Comparison of ENCODE assay signal across 25 mouse cellular contexts in genomic region chr15:81830530-81830929, GRCm38 (mm10). TPM values are rescaled to one million over a fixed set of nuclear protein-coding genes. Genes with fewer than 3 reads are reported as not detected.
A peak's percentile ranks its signal among the peaks of the same experiment; 100 is the strongest.
DNase-seq lines count a peak whose midpoint lies in the region; ATAC-seq and TF ChIP-seq lines count a peak whose summit lies in the region.
"Had no signal": no experiment of that assay in that cellular context is flagged by ENCODE, and none has a peak within 500 bp of the region (broad histone marks: within the 10 kb centered on the region; RNA-seq: fewer than 3 reads in every experiment).

No protein-coding gene starts in this region.

- TF ChIP-seq POLR2A in cerebellum, adult 2 months (IDR thresholded peaks at IDR 0.05; ENCODE audit: borderline replicate concordance, insufficient read depth, low read length) = no peak
- TF ChIP-seq POLR2A in kidney, adult 2 months (IDR thresholded peaks at IDR 0.05; ENCODE audit: low read depth, low read length) = no peak

- TF ChIP-seq CTCF in cerebellum, adult 2 months (IDR thresholded peaks at IDR 0.05; ENCODE audit: borderline replicate concordance, insufficient read depth, low read depth, low read length) = no peak
- TF ChIP-seq CTCF in kidney, adult 2 months (conservative IDR thresholded peaks at IDR 0.05; ENCODE audit: insufficient read depth, insufficient read length, low read depth, low read length) = no peak
- TF ChIP-seq CTCF in C2C12 (IDR thresholded peaks at IDR 0.05; ENCODE audit: control insufficient read depth, insufficient read depth, insufficient read length) = no peak

- H3K4me2 ChIP-seq in intestine, embryonic 15.5 days (replicated peaks) = 0 out of 2 replicates have a peak overlapping the region, but pooled peaks have one; percentile 52
- no peak overlapping the region for H3K4me2 ChIP-seq in kidney, embryonic 14.5 days (replicated peaks; ENCODE audit: low read depth, low read length)
- H3K4me2 ChIP-seq: embryonic facial prominence, embryonic 15.5 days had no signal

- H3K4me3 ChIP-seq in cerebellum, adult 2 months (replicated peaks; ENCODE audit: insufficient read depth, low read depth, low read length) = no peak overlapping the region
- H3K4me3 ChIP-seq in kidney, adult 2 months (ENCODE audit: insufficient read depth, low read depth, low read length) = no peak overlapping the region
- no peak overlapping the region for H3K4me3 ChIP-seq in C2C12 (ENCODE audit: insufficient read depth, poor library complexity, severe bottlenecking)
- H3K4me3 ChIP-seq in intestine, embryonic 15.5 days (replicated peaks) = no peak overlapping the region
- H3K4me3 ChIP-seq in kidney, embryonic 14.5 days (ENCODE audit: low read length) = no peak overlapping the region
- H3K4me3 ChIP-seq: embryonic facial prominence, embryonic 15.5 days; forebrain, embryonic 12.5 days; heart, embryonic 13.5 days; kidney, embryonic 15.5 days; left cerebral cortex, adult 2 months; liver, embryonic 15.5 days; lung, embryonic 15.5 days; midbrain, embryonic 15.5 days; neural tube, embryonic 15.5 days; stomach, embryonic 15.5 days had no signal

- peaks cover 5% of the 10 kb centered on the region for H3K36me3 ChIP-seq in kidney, adult 2 months (ENCODE audit: control insufficient read depth, insufficient read depth, low read length)
- H3K36me3 ChIP-seq in C2C12 (ENCODE audit: control insufficient read depth, insufficient read depth) = peaks cover 17% of the 10 kb centered on the region
- peaks cover 4% of the 10 kb centered on the region; the same call in 1 of the 2 replicates for H3K36me3 ChIP-seq in intestine, embryonic 15.5 days
- H3K36me3 ChIP-seq in kidney, embryonic 14.5 days (ENCODE audit: control insufficient read depth, insufficient read depth, low read length) = peaks cover 8% of the 10 kb centered on the region; the same call in 1 of the 2 replicates
- H3K36me3 ChIP-seq: liver, embryonic 15.5 days had no signal

- peak; percentile 38 for DNase-seq in cerebellum, adult 9-10 months
- no peak for DNase-seq in cerebellum, adult 2 months
- DNase-seq in kidney, adult 2 months = no peak
- no peak for DNase-seq in kidney, postnatal 14 days
- no peak for DNase-seq in c-Kit-positive CD71-positive TER-119-positive erythroid progenitor cells, embryonic 14.5 days (ENCODE audit: low spot score)
- DNase-seq: adrenal gland, postnatal 25 days; cerebellum, postnatal 10 days; heart, postnatal 10 days; retina, postnatal 1 day; right cerebral cortex, postnatal 14 days had no signal

- H3ac ChIP-seq in C2C12 (ENCODE audit: control insufficient read depth, insufficient read length, low read depth) = peak overlapping the region; percentile 46

- H3K9me3 ChIP-seq in intestine, embryonic 15.5 days = no peaks in the 10 kb centered on the region
- no peaks in the 10 kb centered on the region for H3K9me3 ChIP-seq in kidney, embryonic 14.5 days (ENCODE audit: control insufficient read depth, low read length)
- H3K9me3 ChIP-seq: embryonic facial prominence, embryonic 10.5 days; embryonic facial prominence, embryonic 15.5 days; forebrain, embryonic 12.5 days; heart, embryonic 13.5 days; kidney, embryonic 15.5 days; liver, embryonic 15.5 days; lung, embryonic 15.5 days; midbrain, embryonic 10.5 days; midbrain, embryonic 15.5 days; neural tube, embryonic 15.5 days; stomach, embryonic 15.5 days had no signal

- H3K27me3 ChIP-seq in cerebellum, adult 2 months (ENCODE audit: control insufficient read depth, insufficient read depth, low read length) = no peaks in the 10 kb centered on the region
- no peaks in the 10 kb centered on the region for H3K27me3 ChIP-seq in kidney, adult 2 months (replicated peaks; ENCODE audit: control insufficient read depth, insufficient read depth, low read length)
- no peaks in the 10 kb centered on the region for H3K27me3 ChIP-seq in C2C12 (ENCODE audit: control insufficient read depth, insufficient read depth, insufficient read length)
- H3K27me3 ChIP-seq in intestine, embryonic 15.5 days (replicated peaks) = no peaks in the 10 kb centered on the region
- H3K27me3 ChIP-seq in kidney, embryonic 14.5 days (ENCODE audit: control insufficient read depth, insufficient read depth, low read length) = no peaks in the 10 kb centered on the region
- H3K27me3 ChIP-seq: embryonic facial prominence, embryonic 15.5 days; lung, embryonic 15.5 days; stomach, embryonic 15.5 days had no signal

- no peak for ATAC-seq in intestine, embryonic 15.5 days
- no peak for ATAC-seq in kidney, embryonic 14.5 days (ENCODE audit: low FRiP score, low TSS enrichment)

- no peaks in the 10 kb centered on the region for H3K79me3 ChIP-seq in C2C12 (ENCODE audit: low read depth)

- H3K79me2 ChIP-seq in C2C12 (ENCODE audit: control insufficient read depth, insufficient read depth) = no peaks in the 10 kb centered on the region

- no peak overlapping the region for H3K9ac ChIP-seq in intestine, embryonic 15.5 days
- H3K9ac ChIP-seq in kidney, embryonic 14.5 days (ENCODE audit: low read depth, low read length) = no peak overlapping the region
- H3K9ac ChIP-seq: embryonic facial prominence, embryonic 15.5 days; kidney, embryonic 15.5 days; liver, embryonic 15.5 days; lung, embryonic 15.5 days; midbrain, embryonic 15.5 days; neural tube, embryonic 15.5 days; stomach, embryonic 15.5 days had no signal

- 76% methylated on average over 4 of the region's 4 CpGs for WGBS in cerebellum, adult 2 months
- 78% methylated on average over 4 of the region's 4 CpGs for WGBS in kidney, adult 2 months
- WGBS in intestine, embryonic 15.5 days = 87% methylated on average over 4 of the region's 4 CpGs
- 95% methylated on average over 4 of the region's 4 CpGs for WGBS in kidney, embryonic 14.5 days

- no peak overlapping the region for H3K27ac ChIP-seq in cerebellum, adult 2 months (ENCODE audit: insufficient read depth, low read length)
- peak overlapping the region; percentile 9; the same call in 1 of the 2 replicates for H3K27ac ChIP-seq in kidney, adult 2 months (ENCODE audit: insufficient read depth, low read depth, low read length)
- H3K27ac ChIP-seq in intestine, embryonic 15.5 days = no peak overlapping the region
- H3K27ac ChIP-seq in kidney, embryonic 14.5 days (ENCODE audit: low read depth, low read length) = no peak overlapping the region
- H3K27ac ChIP-seq: embryonic facial prominence, embryonic 15.5 days; heart, embryonic 13.5 days; liver, embryonic 15.5 days; lung, embryonic 15.5 days; midbrain, embryonic 15.5 days; neural tube, embryonic 15.5 days had no signal

- peaks cover 32% of the 10 kb centered on the region for H3K4me1 ChIP-seq in cerebellum, adult 2 months (ENCODE audit: control insufficient read depth, insufficient read depth, low read length)
- peaks cover 23% of the 10 kb centered on the region for H3K4me1 ChIP-seq in kidney, adult 2 months (ENCODE audit: control insufficient read depth, insufficient read depth, low read length)
- peaks cover 7% of the 10 kb centered on the region for H3K4me1 ChIP-seq in intestine, embryonic 15.5 days (replicated peaks)
- 0 out of 2 replicates have a peak, but pooled peaks cover under 1% of the 10 kb centered on the region for H3K4me1 ChIP-seq in kidney, embryonic 14.5 days (ENCODE audit: control insufficient read depth, insufficient read depth, low read length)
- H3K4me1 ChIP-seq: midbrain, embryonic 15.5 days had no signal

TF ChIP-seq in C2C12, 6 proteins besides CTCF, POLR2A, EP300 and RAD21:
- TF ChIP-seq MYOD1 (IDR thresholded peaks at IDR 0.05; ENCODE audit: control insufficient read depth, insufficient read length, low read depth) = no peak
- TF ChIP-seq MAX (IDR thresholded peaks at IDR 0.05) = no peak
- no peak for TF ChIP-seq USF1 (IDR thresholded peaks at IDR 0.05; ENCODE audit: low read depth)
- no peak for TF ChIP-seq FOSL1 (IDR thresholded peaks at IDR 0.05; ENCODE audit: insufficient read depth, low read length, poor library complexity, severe bottlenecking)
- TF ChIP-seq MYOG (IDR thresholded peaks at IDR 0.05; ENCODE audit: control insufficient read depth, extremely low read depth, insufficient read length) = no peak
- no peak for TF ChIP-seq CEBPB (IDR thresholded peaks at IDR 0.05; ENCODE audit: low read depth)
TF ChIP-seq in C2C12: peak in this region for 0.

RNA-seq across cellular contexts. Expression of gene Tob2, which starts 28.1 kb away (rescaled TPM):
- 36.9 and 51.5 TPM in 2 replicates for polyA plus RNA-seq in cerebellum, adult 2 months (2012; rRNA removed)
- polyA plus RNA-seq in kidney, adult 2 months (2012; rRNA removed) = 31.6 and 40.3 TPM in 2 replicates
- polyA plus RNA-seq in C2C12 (2012; fragmentation: generic; extraction: Trizol) = 37.5 TPM
- polyA plus RNA-seq in intestine, embryonic 15.5 days (2015; fragmentation: Nextera tagmentation; extraction: Ambion mirVana) = 25.9 and 26.0 TPM in 2 replicates
- 19.4 and 24.1 TPM in 2 replicates for polyA plus RNA-seq in kidney, embryonic 14.5 days (2014; fragmentation: Nextera tagmentation; extraction: Ambion mirVana)

RNA-seq across cellular contexts. Expression of gene Tef, which starts 28.3 kb away (rescaled TPM):
- polyA plus RNA-seq in cerebellum, adult 2 months (2012; rRNA removed) = 279 and 288 TPM in 2 replicates
- polyA plus RNA-seq in kidney, adult 2 months (2012; rRNA removed) = 121 and 131 TPM in 2 replicates
- polyA plus RNA-seq in C2C12 (2012; fragmentation: generic; extraction: Trizol) = 32.6 TPM
- polyA plus RNA-seq in intestine, embryonic 15.5 days (2015; fragmentation: Nextera tagmentation; extraction: Ambion mirVana) = 15.9 and 17.7 TPM in 2 replicates
- 16.1 and 19.2 TPM in 2 replicates for polyA plus RNA-seq in kidney, embryonic 14.5 days (2014; fragmentation: Nextera tagmentation; extraction: Ambion mirVana)

RNA-seq across cellular contexts. Expression of gene Phf5a, which starts 41.2 kb away (rescaled TPM):
- 62.4 and 67.3 TPM in 2 replicates for polyA plus RNA-seq in cerebellum, adult 2 months (2012; rRNA removed)
- 33.5 and 47.4 TPM in 2 replicates for polyA plus RNA-seq in kidney, adult 2 months (2012; rRNA removed)
- polyA plus RNA-seq in C2C12 (2012; fragmentation: generic; extraction: Trizol) = 156 TPM
- 120 and 152 TPM in 2 replicates for polyA plus RNA-seq in intestine, embryonic 15.5 days (2015; fragmentation: Nextera tagmentation; extraction: Ambion mirVana)
- polyA plus RNA-seq in kidney, embryonic 14.5 days (2014; fragmentation: Nextera tagmentation; extraction: Ambion mirVana) = 192 and 223 TPM in 2 replicates

RNA-seq across cellular contexts. Expression of gene Aco2, which starts 41.6 kb away (rescaled TPM):
- 621 and 638 TPM in 2 replicates for polyA plus RNA-seq in cerebellum, adult 2 months (2012; rRNA removed)
- polyA plus RNA-seq in kidney, adult 2 months (2012; rRNA removed) = 890 and 915 TPM in 2 replicates
- 368 TPM for polyA plus RNA-seq in C2C12 (2012; fragmentation: generic; extraction: Trizol)
- 227 and 239 TPM in 2 replicates for polyA plus RNA-seq in intestine, embryonic 15.5 days (2015; fragmentation: Nextera tagmentation; extraction: Ambion mirVana)
- polyA plus RNA-seq in kidney, embryonic 14.5 days (2014; fragmentation: Nextera tagmentation; extraction: Ambion mirVana) = 123 and 191 TPM in 2 replicates
